Mouse (Mus musculus): ENCODE data around the gene Aicda. TPM values are rescaled to one million over a fixed set of nuclear protein-coding genes. Genes with fewer than 3 reads are reported as not detected.

Aicda gene
- polyA plus RNA-seq, 1 experiment from 2014 or later: not detected

DNA sequence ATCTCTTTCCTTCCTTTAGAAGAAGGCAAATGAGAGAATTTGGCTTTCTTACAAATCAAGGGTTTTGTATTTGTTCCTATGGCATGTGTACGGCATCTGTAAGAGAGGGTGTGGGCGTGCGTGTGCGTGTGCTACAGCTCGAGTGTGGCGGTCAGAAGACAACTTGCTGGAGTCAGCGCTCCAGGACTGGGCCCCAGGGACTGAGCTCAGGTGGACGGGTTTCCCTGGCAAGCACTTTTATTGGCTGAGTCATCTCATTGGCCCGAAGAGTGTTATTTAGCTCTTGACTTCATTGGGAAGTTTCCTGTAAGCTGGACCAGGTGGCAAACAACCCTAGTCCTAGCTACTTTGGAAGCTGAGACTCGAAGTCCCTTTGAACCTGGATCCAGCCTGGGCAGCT is 7.7 kb upstream of the Aicda start:
- no peak for ATAC-seq (replicated peaks; ENCODE audit: low FRiP score, low read depth)

DNA sequence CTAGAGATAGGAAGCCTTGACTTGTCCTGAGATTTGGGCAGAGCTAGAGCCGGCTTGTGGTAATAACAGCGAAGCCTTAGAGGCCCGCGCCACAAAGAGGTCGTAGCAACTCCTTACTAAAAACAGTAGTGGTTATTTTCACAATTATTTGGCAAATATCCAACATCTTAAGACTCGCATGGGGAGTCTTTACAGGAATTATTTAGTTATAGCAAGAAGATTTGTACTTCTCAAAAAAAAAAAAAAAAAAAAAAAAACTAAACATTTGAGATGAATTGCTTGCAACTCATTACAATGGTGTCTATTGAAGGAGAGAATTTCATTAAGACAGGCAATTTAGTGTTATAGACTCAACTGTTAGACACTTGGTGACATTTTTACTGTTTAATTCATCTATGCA is 501 bp downstream of the Aicda start:
- H3K27me3 ChIP-seq (ENCODE audit: insufficient read depth, low read length): no peaks in the 10 kb centered on the region
- H3K4me1 ChIP-seq (replicated peaks; ENCODE audit: insufficient read depth, low read length): no peaks in the 10 kb centered on the region
- TF ChIP-seq CTCF (IDR thresholded peaks at IDR 0.05; ENCODE audit: low read depth): no peak
- H3K9me3 ChIP-seq (replicated peaks; ENCODE audit: low read length): no peaks in the 10 kb centered on the region
- 64% methylated on average over 6 of the region's 6 CpGs for WGBS
- H3K4me3 ChIP-seq (replicated peaks; ENCODE audit: low read depth, low read length): no peak overlapping the region
- H3K9ac ChIP-seq (ENCODE audit: low read depth, low read length): no peak overlapping the region
- DNase-seq (ENCODE audit: low spot score) (no peak), ATAC-seq (replicated peaks; ENCODE audit: low FRiP score, low read depth) (no peak)
- H3K27ac ChIP-seq: no peak overlapping the region
- no peak overlapping the region for H3K4me2 ChIP-seq (ENCODE audit: low read length)
- no peaks in the 10 kb centered on the region for H3K36me3 ChIP-seq (ENCODE audit: insufficient read depth, low read length)

More for the DNA sequence above, 7.7 kb upstream of the Aicda start:
- Histone ChIP-seq H3K9ac (ENCODE audit: low read depth, low read length) (no peak overlapping the region), H3K9me3 (replicated peaks; ENCODE audit: low read length) (no peaks in the 10 kb centered on the region), H3K4me3 (replicated peaks; ENCODE audit: low read depth, low read length) (no peak overlapping the region), H3K27me3 (ENCODE audit: insufficient read depth, low read length) (no peaks in the 10 kb centered on the region), H3K27ac (no peak overlapping the region), H3K4me1 (replicated peaks; ENCODE audit: insufficient read depth, low read length) (no peaks in the 10 kb centered on the region), H3K36me3 (ENCODE audit: insufficient read depth, low read length) (no peaks in the 10 kb centered on the region), H3K4me2 (ENCODE audit: low read length) (no peak overlapping the region)
- TF ChIP-seq CTCF (IDR thresholded peaks at IDR 0.05; ENCODE audit: low read depth): no peak
- WGBS: 69% methylated on average over 10 of the region's 10 CpGs
- no peak for DNase-seq (ENCODE audit: low spot score)

DNA sequence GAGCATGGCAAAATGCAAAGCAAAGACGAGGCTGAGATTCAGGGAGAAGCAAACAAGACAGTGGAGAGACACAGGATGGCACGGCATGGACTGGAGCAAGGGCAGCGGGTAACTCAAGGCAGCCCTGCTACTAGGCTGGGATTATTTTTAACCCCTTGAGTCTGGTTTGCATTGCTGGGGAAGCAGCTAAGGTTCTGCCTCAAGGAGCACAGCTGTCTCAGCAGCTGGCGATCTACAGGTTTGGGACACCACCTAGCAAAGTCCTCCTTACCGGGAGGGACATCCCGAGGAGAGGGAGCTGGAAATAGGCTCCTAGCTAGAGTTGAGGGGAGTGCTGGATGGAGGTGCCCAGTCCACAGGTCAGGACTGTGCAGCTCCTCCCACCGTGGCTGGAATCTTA is 1.7 kb downstream of the Aicda start:
- ATAC-seq (replicated peaks; ENCODE audit: low FRiP score, low read depth) (no peak), DNase-seq (ENCODE audit: low spot score) (no peak)
- Histone ChIP-seq H3K27ac (no peak overlapping the region), H3K27me3 (ENCODE audit: insufficient read depth, low read length) (no peaks in the 10 kb centered on the region), H3K36me3 (ENCODE audit: insufficient read depth, low read length) (no peaks in the 10 kb centered on the region), H3K9me3 (replicated peaks; ENCODE audit: low read length) (no peaks in the 10 kb centered on the region), H3K4me2 (ENCODE audit: low read length) (no peak overlapping the region), H3K4me3 (replicated peaks; ENCODE audit: low read depth, low read length) (no peak overlapping the region), H3K4me1 (replicated peaks; ENCODE audit: insufficient read depth, low read length) (no peaks in the 10 kb centered on the region), H3K9ac (ENCODE audit: low read depth, low read length) (no peak overlapping the region)
- WGBS: 26% methylated on average over 7 of the region's 7 CpGs
- no peak for TF ChIP-seq CTCF (IDR thresholded peaks at IDR 0.05; ENCODE audit: low read depth)

- H3K36me3 ChIP-seq (ENCODE audit: insufficient read depth, low read length): no peaks in the 10 kb centered on the region
- WGBS: 21% methylated on average over 15 of the region's 15 CpGs
Measured at GRCm38 (mm10) chr6:122556959-122557561, 3.5 kb downstream of the Aicda start.

DNA sequence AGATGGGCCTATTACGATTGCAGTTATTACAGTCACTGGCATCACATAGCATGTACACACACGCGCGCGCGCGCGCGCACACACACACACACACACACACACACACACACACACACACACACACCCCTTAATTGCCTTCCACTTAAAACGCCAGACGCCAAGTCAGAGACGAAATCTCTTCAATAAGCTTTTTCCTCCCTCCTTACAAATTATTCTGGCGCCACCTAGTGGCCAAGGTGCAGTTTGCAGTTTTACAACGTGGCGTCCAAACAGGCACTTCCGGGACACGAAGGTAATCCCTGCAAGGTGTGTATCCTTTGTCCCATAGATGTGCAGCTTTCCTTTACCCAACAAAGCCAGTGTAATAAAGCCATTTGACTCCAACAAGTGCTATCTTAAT is 6.8 kb downstream of the Aicda start:
- H3K36me3 ChIP-seq (ENCODE audit: insufficient read depth, low read length): no peaks in the 10 kb centered on the region
- H3K27me3 ChIP-seq (ENCODE audit: insufficient read depth, low read length): no peaks in the 10 kb centered on the region
- ATAC-seq (replicated peaks; ENCODE audit: low FRiP score, low read depth) (no peak; the same call in 1 of the 2 replicates), DNase-seq (ENCODE audit: low spot score) (peak; percentile 89)
- TF ChIP-seq CTCF (IDR thresholded peaks at IDR 0.05; ENCODE audit: low read depth): peak; percentile 94
- 18% methylated on average over 17 of the region's 17 CpGs for WGBS
- no peak overlapping the region for H3K9ac ChIP-seq (ENCODE audit: low read depth, low read length)
- no peaks in the 10 kb centered on the region for H3K9me3 ChIP-seq (replicated peaks; ENCODE audit: low read length)
- no peak overlapping the region for H3K4me3 ChIP-seq (replicated peaks; ENCODE audit: low read depth, low read length)
- H3K27ac ChIP-seq: no peak overlapping the region
- peak overlapping the region; percentile 41 for H3K4me2 ChIP-seq (ENCODE audit: low read length)
- no peaks in the 10 kb centered on the region for H3K4me1 ChIP-seq (replicated peaks; ENCODE audit: insufficient read depth, low read length)

More at GRCm38 (mm10) chr6:122556959-122557561, 3.5 kb downstream of the Aicda start:
- Histone ChIP-seq H3K27ac (no peak overlapping the region), H3K4me2 (ENCODE audit: low read length) (peak overlapping the region; percentile 16; the same call in 1 of the 2 replicates), H3K4me3 (replicated peaks; ENCODE audit: low read depth, low read length) (no peak overlapping the region), H3K9me3 (replicated peaks; ENCODE audit: low read length) (no peaks in the 10 kb centered on the region), H3K9ac (ENCODE audit: low read depth, low read length) (no peak overlapping the region), H3K27me3 (ENCODE audit: insufficient read depth, low read length) (no peaks in the 10 kb centered on the region), H3K4me1 (replicated peaks; ENCODE audit: insufficient read depth, low read length) (no peaks in the 10 kb centered on the region)
- ATAC-seq (replicated peaks; ENCODE audit: low FRiP score, low read depth) (no peak), DNase-seq (ENCODE audit: low spot score) (peak; percentile 76)
- peak; percentile 82 for TF ChIP-seq CTCF (IDR thresholded peaks at IDR 0.05; ENCODE audit: low read depth)

DNA sequence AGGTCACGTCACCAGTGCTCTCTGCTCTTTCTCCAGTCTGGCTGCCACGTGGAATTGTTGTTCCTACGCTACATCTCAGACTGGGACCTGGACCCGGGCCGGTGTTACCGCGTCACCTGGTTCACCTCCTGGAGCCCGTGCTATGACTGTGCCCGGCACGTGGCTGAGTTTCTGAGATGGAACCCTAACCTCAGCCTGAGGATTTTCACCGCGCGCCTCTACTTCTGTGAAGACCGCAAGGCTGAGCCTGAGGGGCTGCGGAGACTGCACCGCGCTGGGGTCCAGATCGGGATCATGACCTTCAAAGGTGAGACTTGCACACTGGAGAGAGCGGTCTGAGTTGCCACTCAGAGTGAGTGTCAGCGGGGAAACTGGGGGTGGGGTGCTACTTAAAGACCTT is 7.4 kb downstream of the Aicda start:
- no peaks in the 10 kb centered on the region for H3K36me3 ChIP-seq (ENCODE audit: insufficient read depth, low read length)
- no peaks in the 10 kb centered on the region for H3K4me1 ChIP-seq (replicated peaks; ENCODE audit: insufficient read depth, low read length)
- no peaks in the 10 kb centered on the region for H3K27me3 ChIP-seq (ENCODE audit: insufficient read depth, low read length)
- ATAC-seq (replicated peaks; ENCODE audit: low FRiP score, low read depth) (peak; percentile 38; the same call in 1 of the 2 replicates), DNase-seq (ENCODE audit: low spot score) (no peak)
- no peak for TF ChIP-seq CTCF (IDR thresholded peaks at IDR 0.05; ENCODE audit: low read depth)
- H3K9ac ChIP-seq (ENCODE audit: low read depth, low read length): no peak overlapping the region
- H3K4me3 ChIP-seq (replicated peaks; ENCODE audit: low read depth, low read length): no peak overlapping the region
- no peaks in the 10 kb centered on the region for H3K9me3 ChIP-seq (replicated peaks; ENCODE audit: low read length)
- 85% methylated on average over 20 of the region's 20 CpGs for WGBS
- H3K27ac ChIP-seq: no peak overlapping the region
- no peak overlapping the region for H3K4me2 ChIP-seq (ENCODE audit: low read length)

DNA sequence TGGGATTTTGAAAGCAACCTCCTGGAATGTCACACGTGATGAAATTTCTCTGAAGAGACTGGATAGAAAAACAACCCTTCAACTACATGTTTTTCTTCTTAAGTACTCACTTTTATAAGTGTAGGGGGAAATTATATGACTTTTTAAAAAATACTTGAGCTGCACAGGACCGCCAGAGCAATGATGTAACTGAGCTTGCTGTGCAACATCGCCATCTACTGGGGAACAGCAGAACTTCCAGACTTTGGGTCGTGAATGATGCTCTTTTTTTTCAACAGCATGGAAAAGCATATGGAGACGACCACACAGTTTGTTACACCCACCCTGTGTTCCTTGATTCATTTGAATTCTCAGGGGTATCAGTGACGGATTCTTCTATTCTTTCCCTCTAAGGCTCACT is 8.9 kb downstream of the Aicda start:
- 1% methylated on average over 6 of the region's 6 CpGs for WGBS
- Histone ChIP-seq H3K36me3 (ENCODE audit: insufficient read depth, low read length) (no peaks in the 10 kb centered on the region), H3K27me3 (ENCODE audit: insufficient read depth, low read length) (no peaks in the 10 kb centered on the region), H3K9me3 (replicated peaks; ENCODE audit: low read length) (no peaks in the 10 kb centered on the region), H3K4me1 (replicated peaks; ENCODE audit: insufficient read depth, low read length) (no peaks in the 10 kb centered on the region), H3K27ac (no peak overlapping the region), H3K4me3 (replicated peaks; ENCODE audit: low read depth, low read length) (no peak overlapping the region), H3K9ac (ENCODE audit: low read depth, low read length) (no peak overlapping the region), H3K4me2 (ENCODE audit: low read length) (no peak overlapping the region)
- peak; percentile 90 for TF ChIP-seq CTCF (IDR thresholded peaks at IDR 0.05; ENCODE audit: low read depth)
- ATAC-seq (replicated peaks; ENCODE audit: low FRiP score, low read depth) (no peak), DNase-seq (ENCODE audit: low spot score) (peak; percentile 80)
